In genomic region chr12:33675508-33675907, GRCm38 (mm10) we compare ENCODE assay signal across 18 mouse cellular contexts.
DNase-seq lines count a peak whose midpoint lies in the region; ATAC-seq lines count a peak whose summit lies in the region.
"Had no signal": no experiment of that assay in that cellular context is flagged by ENCODE, and none has a peak within 500 bp of the region (broad histone marks: within the 10 kb centered on the region; RNA-seq: fewer than 3 reads in every experiment).

No protein-coding gene starts in this region.

- no peaks in the 10 kb centered on the region for H3K27me3 ChIP-seq in forebrain, embryonic 14.5 days (replicated peaks; ENCODE audit: control insufficient read depth, insufficient read depth, low read length)
- no peaks in the 10 kb centered on the region for H3K27me3 ChIP-seq in forebrain, embryonic 10.5 days (ENCODE audit: poor library complexity, severe bottlenecking)
- H3K27me3 ChIP-seq in forebrain, embryonic 16.5 days (replicated peaks; ENCODE audit: control insufficient read depth, insufficient read depth, low read length) = no peaks in the 10 kb centered on the region
- no peaks in the 10 kb centered on the region for H3K27me3 ChIP-seq in forebrain, embryonic 12.5 days
- H3K27me3 ChIP-seq: embryonic facial prominence, embryonic 13.5 days; embryonic facial prominence, embryonic 15.5 days had no signal

- no peak overlapping the region for H3K27ac ChIP-seq in forebrain, embryonic 14.5 days (ENCODE audit: low read depth, low read length)
- no peak overlapping the region for H3K27ac ChIP-seq in forebrain, embryonic 10.5 days
- no peak overlapping the region for H3K27ac ChIP-seq in forebrain, embryonic 16.5 days (ENCODE audit: low read length)
- no peak overlapping the region for H3K27ac ChIP-seq in forebrain, embryonic 12.5 days
- H3K27ac ChIP-seq: embryonic facial prominence, embryonic 13.5 days; embryonic facial prominence, embryonic 15.5 days; gastrocnemius, adult 2 months had no signal

- H3K4me2 ChIP-seq in forebrain, embryonic 14.5 days (ENCODE audit: low read length) = no peak overlapping the region
- no peak overlapping the region for H3K4me2 ChIP-seq in forebrain, embryonic 16.5 days (ENCODE audit: low read length)
- H3K4me2 ChIP-seq in forebrain, embryonic 12.5 days = no peak overlapping the region
- H3K4me2 ChIP-seq: embryonic facial prominence, embryonic 13.5 days; embryonic facial prominence, embryonic 15.5 days had no signal

- H3K9me3 ChIP-seq in forebrain, embryonic 14.5 days (replicated peaks; ENCODE audit: control insufficient read depth, low read length) = no peaks in the 10 kb centered on the region
- H3K9me3 ChIP-seq in forebrain, embryonic 10.5 days = no peaks in the 10 kb centered on the region
- no peaks in the 10 kb centered on the region for H3K9me3 ChIP-seq in forebrain, embryonic 16.5 days (ENCODE audit: control insufficient read depth, low read length)
- no peaks in the 10 kb centered on the region for H3K9me3 ChIP-seq in forebrain, embryonic 12.5 days
- H3K9me3 ChIP-seq: embryonic facial prominence, embryonic 13.5 days; embryonic facial prominence, embryonic 15.5 days had no signal

- no peak overlapping the region for H3K4me3 ChIP-seq in forebrain, embryonic 14.5 days (ENCODE audit: low read depth, low read length)
- no peak overlapping the region for H3K4me3 ChIP-seq in forebrain, embryonic 10.5 days
- H3K4me3 ChIP-seq in forebrain, embryonic 16.5 days (replicated peaks; ENCODE audit: low read length) = no peak overlapping the region
- no peak overlapping the region for H3K4me3 ChIP-seq in forebrain, embryonic 12.5 days (replicated peaks)
- H3K4me3 ChIP-seq: embryonic facial prominence, embryonic 13.5 days; embryonic facial prominence, embryonic 15.5 days; erythroblast, embryonic 14.5 days; gastrocnemius, adult 2 months had no signal

- WGBS in forebrain, embryonic 14.5 days = 67% methylated on average over 6 of the region's 6 CpGs
- WGBS in forebrain, embryonic 10.5 days = 95% methylated on average over 6 of the region's 6 CpGs
- WGBS in forebrain, embryonic 16.5 days = 47% methylated on average over 6 of the region's 6 CpGs
- WGBS in forebrain, embryonic 12.5 days = 83% methylated on average over 6 of the region's 6 CpGs

- H3K9ac ChIP-seq in forebrain, embryonic 14.5 days (ENCODE audit: low read length) = no peak overlapping the region
- no peak overlapping the region for H3K9ac ChIP-seq in forebrain, embryonic 16.5 days (replicated peaks; ENCODE audit: low read depth, low read length)
- no peak overlapping the region for H3K9ac ChIP-seq in forebrain, embryonic 12.5 days
- H3K9ac ChIP-seq: embryonic facial prominence, embryonic 13.5 days; embryonic facial prominence, embryonic 15.5 days had no signal

- peak; percentile 23 for DNase-seq in forebrain, embryonic 14.5 days (ENCODE audit: low spot score)
- DNase-seq in forebrain, embryonic 10.5 days (ENCODE audit: extremely low spot score, low spot score) = no peak
- DNase-seq in cerebellum, postnatal 36 days = no peak
- DNase-seq: adrenal gland, adult 2 months; adrenal gland, postnatal 10 days; adrenal gland, postnatal 25 days; cerebellum, adult 11-12 months; cerebellum, adult 2 months; cerebellum, adult 9-10 months; cerebellum, postnatal 10 days; cerebellum, postnatal 25 days; embryo, embryonic 11 days; gastrocnemius, adult 2 months had no signal

- no peaks in the 10 kb centered on the region for H3K4me1 ChIP-seq in forebrain, embryonic 14.5 days (ENCODE audit: control insufficient read depth, insufficient read depth, low read length)
- H3K4me1 ChIP-seq in forebrain, embryonic 10.5 days = no peaks in the 10 kb centered on the region
- no peaks in the 10 kb centered on the region for H3K4me1 ChIP-seq in forebrain, embryonic 16.5 days (replicated peaks; ENCODE audit: control insufficient read depth, insufficient read depth, low read length)
- H3K4me1 ChIP-seq in forebrain, embryonic 12.5 days = no peaks in the 10 kb centered on the region
- H3K4me1 ChIP-seq: embryonic facial prominence, embryonic 13.5 days; embryonic facial prominence, embryonic 15.5 days had no signal

- H3K36me3 ChIP-seq in forebrain, embryonic 14.5 days (ENCODE audit: control insufficient read depth, insufficient read depth, low read length) = no peaks in the 10 kb centered on the region
- no peaks in the 10 kb centered on the region for H3K36me3 ChIP-seq in forebrain, embryonic 10.5 days (replicated peaks)
- H3K36me3 ChIP-seq in forebrain, embryonic 16.5 days (ENCODE audit: control insufficient read depth, insufficient read depth) = no peaks in the 10 kb centered on the region
- H3K36me3 ChIP-seq in forebrain, embryonic 12.5 days (replicated peaks) = no peaks in the 10 kb centered on the region
- H3K36me3 ChIP-seq: embryonic facial prominence, embryonic 13.5 days; embryonic facial prominence, embryonic 15.5 days had no signal

- ATAC-seq in forebrain, embryonic 14.5 days = peak; percentile 55; the same call in 1 of the 2 replicates
- ATAC-seq in forebrain, embryonic 16.5 days = peak; percentile 70
- no peak for ATAC-seq in forebrain, embryonic 12.5 days (ENCODE audit: low FRiP score)
